Mouse (Mus musculus) megakaryocyte-erythroid progenitor cell, adult 5-6 weeks (primary cell): ENCODE results near the gene Smco4. TPM values are rescaled to one million over a fixed set of nuclear protein-coding genes. Genes with fewer than 3 reads are reported as not detected.
"Not testable (repeated sequence)": the region's sequence is repeated elsewhere in the genome, so short reads cannot be mapped to it uniquely, and the experiment has no call there.

Source experiments
- ATAC-seq: replicated peaks from 2 replicates; pipeline ENCODE4 v1.8.0; 2016; ENCODE audit warnings: mild to moderate bottlenecking, inconsistent platforms; ENCODE audit not compliant: severe bottlenecking, poor library complexity, low FRiP score, low TSS enrichment
- total RNA-seq, 2 experiments: library from RNA; stranded (forward) in 1 of 2; stranded (reverse) in 1 of 2; fragments of 200-1000, 215-1000 nt in 1 of 2; fragments of >200 nt in 1 of 2; fragmentation: Nextera tagmentation in 1 of 2; gene quantifications; 2 replicates each; pipeline ENCODE4 v1.2.3; 2014 to 2017

Gene Smco4
- total RNA-seq, 2 experiments from 2014 or later = 8.5 to 20.5 TPM

DNA sequence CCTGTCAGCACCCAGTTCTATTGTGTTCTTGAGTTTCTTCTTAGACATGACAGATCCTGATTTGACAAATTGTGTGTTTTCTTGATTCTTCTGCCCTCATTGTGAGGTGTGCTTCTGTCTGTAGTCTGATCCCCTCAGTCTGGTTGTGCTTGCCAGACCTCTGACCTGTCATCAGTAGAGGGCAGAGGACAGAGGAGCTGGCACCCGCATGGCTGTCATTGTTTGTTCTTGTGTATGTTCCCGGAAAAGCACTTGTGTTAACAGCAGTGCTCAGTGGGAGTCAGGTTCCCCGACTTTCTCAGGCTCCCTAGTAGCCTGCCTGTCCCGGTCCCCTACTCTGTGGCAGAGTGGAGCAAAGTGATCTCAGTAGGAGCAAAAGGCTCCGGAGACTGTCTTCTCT is 42.2 kb downstream of the Smco4 start:
- ATAC-seq = no peak

DNA sequence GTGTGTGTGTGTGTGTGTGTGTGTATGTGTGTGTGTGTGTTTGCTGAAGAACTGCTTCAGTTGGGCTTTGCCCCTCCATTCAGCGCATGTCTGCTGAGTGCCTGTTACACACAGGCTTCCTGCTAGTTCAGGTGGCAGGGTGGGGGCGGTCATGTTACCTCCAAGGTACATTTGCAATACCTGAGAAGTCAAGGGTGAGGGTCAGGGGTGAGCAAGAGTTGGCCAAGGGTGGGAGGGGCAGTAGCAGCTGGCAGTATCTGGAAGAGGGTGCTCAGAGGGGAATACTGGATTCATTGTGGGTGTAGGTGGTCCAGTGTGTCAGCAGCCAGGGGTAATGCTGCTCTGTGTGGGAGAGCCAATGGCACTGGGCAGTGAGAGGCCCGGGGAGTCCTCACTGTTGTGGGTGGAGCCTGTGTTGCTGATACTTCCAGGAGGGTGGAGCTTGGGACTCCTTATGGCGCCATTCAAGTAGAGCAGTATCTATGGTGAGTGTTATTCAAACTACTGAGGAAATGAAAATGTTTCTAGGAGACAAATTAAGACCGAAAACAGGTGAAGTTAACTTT is 43.7 kb downstream of the Smco4 start:
- 0 out of 2 replicates have a peak, but pooled peaks have one; percentile 31 for ATAC-seq

DNA sequence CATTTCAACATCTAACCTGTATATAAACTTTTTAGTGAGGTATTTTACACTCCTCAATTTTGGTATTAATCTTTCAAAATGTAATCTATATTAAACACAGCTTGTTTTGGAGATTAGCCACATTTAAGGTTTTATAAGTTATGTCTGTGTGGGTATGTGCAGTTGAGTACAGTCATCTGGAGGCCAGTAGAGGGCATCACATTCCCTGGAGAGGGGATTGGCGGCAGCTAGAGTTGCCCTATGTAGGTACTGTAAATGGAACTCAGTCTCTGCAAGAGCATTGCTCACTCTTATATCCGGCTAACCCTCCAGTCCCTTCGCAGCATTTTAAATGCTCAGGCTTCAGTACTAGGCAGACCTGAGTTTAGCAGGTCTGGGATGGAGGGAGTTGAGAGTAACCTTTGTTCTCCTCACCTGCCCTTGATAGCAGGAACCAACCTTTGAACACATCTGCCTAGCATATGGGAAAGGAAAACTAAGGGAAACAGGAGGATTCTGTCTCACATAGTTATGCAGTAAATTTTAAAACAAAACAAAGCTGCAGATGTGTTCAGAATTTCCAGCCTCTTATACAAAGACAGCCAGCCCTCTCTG is 44.3 kb downstream of the Smco4 start:
- no peak for ATAC-seq

DNA sequence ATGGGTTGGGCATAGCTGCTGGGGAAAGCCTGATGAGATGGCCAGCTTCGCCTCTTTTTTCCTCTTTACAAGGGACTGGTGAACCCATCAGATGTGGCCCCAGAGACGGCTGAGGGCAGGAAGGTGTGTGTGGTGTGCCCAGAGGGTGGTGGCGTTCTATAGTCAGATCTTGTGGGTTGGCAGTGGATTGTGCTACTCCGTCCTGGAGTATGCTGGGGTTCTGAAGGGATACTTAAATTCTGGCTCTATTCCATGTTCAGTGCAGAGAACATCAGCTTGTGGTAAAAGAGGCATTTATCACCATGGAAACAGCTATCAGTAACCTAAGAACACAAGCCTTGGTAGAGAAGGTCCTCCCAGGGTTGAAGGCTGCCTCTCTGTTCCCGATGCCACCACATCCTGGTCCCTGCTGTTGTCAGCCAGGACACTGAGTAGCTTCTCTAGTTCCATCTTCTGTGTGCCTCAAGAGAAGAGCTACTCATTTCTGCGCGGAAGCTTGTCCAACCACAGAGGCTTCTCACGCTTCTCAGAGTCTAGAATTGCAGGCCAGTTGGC is 45.8 kb downstream of the Smco4 start:
- ATAC-seq = peak; percentile 58

DNA sequence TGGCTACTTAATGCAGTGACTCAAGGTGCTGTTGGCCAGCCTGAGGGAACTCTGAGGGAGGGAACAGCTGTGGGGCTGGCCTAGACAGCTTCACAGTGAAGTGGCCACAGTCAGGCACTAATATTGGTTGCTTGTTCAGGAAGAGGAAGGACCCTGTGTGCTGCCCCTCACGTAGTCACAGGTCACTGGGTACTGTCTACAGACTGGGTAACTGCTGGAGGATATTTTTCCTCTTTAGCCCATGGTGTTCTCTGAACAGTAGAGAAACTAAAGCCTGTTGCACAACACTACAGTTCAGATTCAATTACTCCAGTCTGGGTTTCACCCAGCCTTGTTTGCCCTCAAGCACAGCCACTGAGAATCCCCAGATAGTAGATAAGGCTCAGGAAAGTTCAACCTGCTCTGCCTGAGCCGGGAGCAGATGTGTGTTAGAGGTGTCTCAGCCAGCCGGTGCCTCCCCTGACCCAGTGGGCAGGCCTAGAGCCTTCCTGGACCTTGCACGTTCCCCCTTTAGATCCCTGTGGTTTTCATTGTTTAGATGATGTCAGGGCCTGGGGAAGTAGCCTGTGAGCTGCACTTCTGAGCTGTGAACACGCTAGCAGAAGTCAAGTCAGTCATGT is 48.6 kb downstream of the Smco4 start:
- no peak for ATAC-seq

DNA sequence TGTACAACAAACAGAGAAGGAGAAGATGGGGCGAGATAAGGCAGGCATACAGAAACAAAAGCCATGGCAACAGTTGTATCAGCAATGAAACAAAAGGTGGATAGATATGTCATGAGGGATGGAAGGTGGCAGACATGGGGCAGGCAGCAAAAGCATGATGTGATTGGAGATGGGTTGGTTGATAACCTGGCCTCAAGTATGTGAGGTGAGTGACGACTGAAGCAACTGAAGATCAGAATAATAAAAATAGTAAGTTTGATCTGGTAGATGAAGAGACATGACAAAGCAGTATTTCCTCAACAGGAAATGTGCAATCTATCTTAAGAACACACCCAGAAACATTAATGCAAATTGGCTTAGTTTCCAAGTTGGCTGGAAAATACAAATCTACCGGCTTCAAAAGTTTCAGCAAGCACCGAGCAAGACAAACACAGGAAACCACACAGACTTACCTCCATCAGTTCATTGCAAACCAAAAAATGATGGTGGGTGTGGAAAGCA is 57.3 kb downstream of the Smco4 start:
- ATAC-seq = peak; percentile 71

DNA sequence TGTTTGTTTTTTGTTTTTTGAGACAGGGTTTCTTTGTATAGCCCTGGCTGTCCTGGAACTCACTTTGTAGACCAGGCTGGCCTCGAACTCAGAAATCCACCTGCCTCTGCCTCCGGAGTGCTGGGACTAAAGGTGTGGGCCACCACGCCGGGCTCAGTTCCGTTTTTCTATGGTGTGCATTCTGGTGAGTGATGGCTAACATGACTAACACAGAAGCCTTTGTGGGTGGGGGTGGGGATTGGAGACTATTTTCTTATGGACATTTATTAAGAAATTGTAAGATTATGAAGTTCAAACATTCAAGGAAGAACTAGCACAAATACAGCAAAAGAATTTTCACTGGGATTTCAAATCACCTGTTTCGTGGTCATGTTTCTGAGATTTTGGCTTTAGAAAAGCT is 57.8 kb downstream of the Smco4 start:
- not testable (repeated sequence) for ATAC-seq

DNA sequence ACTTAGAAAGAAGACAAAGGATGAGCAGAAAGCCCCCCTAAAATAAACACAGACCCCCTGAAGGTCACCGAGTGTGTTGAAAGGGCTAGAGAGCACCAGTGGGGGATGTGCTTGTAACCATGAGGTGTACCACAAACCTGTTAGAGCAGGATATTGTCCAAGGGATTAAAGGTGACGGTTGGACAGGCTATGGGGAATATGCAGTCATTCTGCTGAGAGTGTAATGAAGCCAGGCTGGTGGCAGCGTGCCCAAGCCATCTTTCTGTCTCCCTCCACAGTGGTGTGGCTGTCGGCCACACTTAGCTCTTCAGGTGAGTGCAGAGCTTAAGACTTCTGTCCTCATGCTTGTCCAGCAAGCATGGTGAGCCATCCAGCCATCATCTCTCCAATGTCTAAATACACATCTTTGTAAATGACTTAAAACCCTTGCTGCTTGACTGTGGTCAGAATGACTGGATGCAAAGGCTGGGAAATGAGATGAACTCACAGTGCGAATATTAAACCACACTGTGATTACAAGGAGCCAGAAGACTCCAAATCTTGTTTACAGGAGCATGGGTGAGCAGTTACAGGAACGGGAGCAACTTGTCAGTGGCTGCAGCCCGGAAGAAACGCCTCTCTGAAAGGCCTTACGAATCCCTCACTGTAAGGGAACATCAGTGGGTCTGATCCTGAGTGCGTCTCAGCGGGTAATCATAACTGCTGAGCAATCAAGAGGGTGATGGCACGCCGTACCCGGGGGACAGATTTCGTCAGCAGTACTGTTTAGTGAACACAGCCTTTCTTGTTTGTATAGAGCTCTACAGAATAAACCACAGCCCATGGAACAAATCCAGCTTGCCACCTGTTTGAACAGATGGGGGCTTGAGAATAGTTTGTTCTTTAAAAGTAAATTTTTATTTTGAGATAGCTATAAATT is 59.0 kb downstream of the Smco4 start:
- no peak for ATAC-seq

DNA sequence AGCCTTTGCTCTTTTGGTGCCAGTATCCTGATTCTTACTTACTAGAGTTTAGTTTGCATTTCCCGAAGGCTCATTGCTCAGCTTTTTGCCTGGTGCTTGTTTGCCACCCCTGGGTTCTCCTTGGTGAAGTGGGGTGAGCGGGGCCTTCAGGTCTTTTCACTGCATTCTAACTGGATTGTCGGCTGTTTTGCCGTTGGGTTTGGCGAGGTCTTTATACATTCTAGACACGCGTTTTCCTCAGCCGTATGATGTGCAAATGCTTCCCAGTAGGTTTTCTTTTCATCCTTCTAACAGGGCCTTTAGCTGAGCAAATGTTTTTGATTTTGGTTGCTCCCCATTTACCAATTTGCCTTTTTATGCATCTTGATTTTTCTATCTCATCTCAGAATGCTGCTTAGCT is 60.1 kb downstream of the Smco4 start:
- no peak for ATAC-seq

DNA sequence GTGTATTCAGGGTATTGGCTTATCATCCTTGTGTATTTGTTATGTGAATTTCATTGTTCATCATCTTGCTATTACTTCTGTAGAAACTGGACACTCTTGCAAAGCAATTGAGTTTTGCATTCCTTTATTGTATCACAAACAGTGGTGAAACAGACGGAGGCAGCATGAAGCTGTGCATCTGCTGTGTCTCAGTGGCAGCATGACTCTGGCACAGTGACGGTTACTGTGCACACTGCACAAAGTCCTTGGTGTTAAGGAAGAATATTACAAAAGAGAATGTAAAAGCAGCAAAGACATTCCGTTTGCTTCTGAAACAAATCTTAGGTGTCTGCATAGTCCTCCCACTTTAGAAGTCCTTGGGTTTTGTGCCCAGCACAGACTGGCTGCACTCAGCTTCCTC is 67.2 kb downstream of the Smco4 start:
- no peak for ATAC-seq

DNA sequence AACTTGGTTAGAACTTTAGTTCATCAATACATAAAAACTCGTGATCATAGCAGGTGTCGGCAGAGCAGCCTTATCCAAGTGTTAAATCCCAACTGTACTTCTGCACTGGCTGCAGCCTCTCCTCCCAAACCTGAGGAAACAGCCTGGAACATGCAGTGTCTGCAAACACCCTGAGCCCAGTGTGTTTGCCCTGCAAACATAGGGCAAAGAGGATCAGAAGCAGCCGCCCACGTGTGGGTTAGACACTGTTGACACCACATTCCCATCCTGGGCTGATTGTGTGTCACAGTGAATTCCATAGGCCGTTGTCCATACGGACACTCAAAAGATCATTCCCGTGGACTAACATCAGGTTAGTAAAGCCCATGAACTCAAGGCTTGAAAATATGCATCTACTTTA is 69.1 kb downstream of the Smco4 start:
- ATAC-seq = no peak

DNA sequence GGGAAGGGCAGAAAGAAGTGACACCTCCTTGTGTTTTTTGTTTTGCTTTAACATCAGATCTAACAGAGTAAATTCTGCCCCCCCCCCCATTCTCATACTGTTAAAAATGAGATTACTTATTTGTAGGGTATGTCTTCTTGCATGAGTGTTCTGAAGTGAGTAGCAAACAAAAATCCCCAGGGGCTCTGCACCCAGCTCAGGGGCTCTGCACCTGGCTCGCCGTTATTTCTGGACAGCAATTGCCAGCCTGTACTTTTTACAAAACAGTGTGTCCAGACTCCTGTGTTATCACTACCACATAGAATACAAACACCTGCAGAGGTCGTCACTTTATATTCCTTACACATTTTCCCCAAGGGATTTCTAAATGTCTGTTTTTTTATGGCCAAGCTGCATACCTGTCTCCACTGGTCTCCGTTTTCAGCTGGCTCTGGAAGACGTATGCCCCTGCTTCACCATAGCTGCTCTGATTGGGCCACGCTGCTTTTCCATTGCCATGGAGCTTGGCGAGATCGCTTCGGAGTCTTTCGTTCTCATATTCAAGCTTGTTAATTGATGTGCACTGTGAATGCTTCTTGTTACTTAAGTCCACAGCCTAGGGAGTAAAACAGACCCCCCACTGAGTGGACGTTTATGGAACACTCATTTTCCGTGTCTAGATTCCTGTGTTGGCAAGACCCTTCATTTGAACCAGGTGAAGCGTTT is 81.7 kb downstream of the Smco4 start:
- ATAC-seq = no peak

DNA sequence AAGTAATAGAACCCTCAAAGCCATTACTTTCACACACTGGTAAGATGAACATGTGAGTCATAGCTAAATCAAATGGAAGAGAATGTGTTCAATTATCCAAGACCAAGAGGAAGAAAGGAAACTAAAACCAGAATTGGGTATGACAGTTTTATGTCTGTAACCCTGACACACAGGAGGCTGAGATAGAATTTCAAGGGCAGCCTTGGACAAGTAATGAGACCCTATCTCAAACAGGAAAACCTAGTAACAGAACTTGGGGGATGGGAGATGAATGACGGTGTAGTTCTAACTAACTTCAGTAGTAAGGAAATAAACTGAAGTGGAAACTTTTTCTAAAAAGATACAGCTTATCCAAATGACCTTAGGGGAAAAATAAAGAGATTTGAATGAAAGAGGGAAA is 85.2 kb downstream of the Smco4 start:
- ATAC-seq = no peak

DNA sequence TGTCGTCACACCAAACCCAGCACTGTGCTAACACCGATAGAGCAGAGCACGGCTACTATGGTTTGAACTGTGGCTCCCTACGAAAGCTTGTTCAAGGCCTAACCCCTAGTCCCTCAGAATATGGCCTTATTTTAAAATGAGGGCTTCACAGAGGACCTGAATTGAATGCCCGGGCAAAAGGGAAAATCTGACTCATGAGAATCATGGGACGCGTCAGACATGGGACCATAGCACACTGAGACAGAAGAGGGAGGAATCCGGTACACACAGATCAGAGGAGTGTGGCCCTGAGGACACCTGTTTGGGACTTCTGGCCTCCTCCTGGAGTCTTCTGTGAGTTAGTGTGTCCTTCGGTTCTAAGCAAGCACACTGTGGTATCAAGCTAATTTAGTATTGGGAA is 85.7 kb downstream of the Smco4 start:
- no peak for ATAC-seq

DNA sequence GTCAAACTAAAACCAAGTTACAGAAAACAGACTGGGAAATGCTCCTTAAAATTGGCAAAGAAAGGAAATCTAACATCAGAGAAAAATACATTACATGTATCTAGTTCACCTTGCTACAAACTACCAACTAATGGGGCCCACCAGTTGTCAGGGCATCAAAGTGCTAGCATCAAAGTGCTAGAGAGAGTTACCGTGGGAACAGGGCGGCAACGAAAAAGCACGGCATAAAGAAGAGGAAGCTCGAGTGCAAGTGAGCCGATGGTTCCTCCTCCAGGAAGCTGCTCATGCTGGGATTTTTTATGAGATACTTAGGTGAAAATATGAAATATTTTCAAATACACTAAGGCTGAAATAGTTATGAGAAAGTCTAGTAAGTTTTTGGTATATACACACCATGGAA is 86.9 kb downstream of the Smco4 start:
- no peak for ATAC-seq

DNA sequence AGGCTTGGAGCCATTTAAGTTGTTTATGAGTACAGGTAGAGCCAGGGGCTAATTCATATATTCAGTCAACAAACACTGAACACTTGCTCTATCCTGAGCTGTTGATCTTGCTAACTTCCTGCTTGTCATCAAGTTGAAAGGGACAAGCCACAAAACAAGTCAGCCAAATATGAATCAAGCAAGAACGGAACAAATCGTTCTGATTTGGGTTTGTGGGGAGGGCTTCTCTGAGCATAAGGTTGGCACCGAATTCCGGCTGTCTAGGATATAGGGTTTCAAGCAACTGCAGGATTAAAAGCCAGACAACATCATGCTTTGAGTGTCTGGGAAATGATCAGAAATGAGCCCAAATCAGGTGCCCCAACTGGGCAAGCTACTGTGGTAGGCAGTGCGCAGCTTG is 88.8 kb downstream of the Smco4 start:
- ATAC-seq = no peak

DNA sequence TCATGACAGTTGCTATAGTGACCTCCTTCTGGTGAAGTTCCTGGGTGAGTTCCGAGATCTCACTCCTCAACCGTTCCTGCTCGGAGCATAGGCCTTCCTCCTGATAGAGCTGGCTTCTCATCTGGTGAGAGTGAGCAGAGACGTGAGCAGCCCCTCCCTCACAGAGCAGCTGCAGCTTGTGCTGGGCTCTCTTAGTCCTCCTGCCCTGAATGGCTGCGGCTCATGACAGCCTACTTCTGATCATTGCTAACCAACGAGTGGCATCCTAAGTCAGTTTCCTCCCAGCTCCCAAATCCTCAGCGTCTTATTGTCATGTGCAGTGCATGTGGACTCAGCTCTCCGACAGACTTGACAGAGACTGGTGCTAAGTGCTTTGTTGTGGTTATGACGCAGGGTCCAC is 91.0 kb downstream of the Smco4 start:
- no peak for ATAC-seq

DNA sequence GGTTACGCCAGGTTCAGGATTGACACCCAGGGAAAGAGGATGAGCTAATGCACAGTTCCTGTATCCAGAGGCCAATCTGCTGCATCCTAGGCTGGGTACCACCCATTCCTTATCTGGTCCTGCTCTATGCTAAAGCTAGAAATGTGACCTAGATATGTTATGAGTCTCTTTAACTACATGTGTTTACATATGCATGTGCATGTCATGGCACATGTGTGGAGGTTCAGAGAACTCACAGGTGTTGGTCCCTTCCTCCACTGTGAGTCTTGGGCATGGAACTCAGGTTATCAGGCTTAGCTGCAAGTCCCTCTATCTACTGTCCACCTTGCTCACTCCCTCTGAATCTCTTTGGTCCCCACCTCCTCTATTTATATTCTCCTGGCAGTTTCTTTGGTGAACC is 92.7 kb downstream of the Smco4 start:
- ATAC-seq = no peak

DNA sequence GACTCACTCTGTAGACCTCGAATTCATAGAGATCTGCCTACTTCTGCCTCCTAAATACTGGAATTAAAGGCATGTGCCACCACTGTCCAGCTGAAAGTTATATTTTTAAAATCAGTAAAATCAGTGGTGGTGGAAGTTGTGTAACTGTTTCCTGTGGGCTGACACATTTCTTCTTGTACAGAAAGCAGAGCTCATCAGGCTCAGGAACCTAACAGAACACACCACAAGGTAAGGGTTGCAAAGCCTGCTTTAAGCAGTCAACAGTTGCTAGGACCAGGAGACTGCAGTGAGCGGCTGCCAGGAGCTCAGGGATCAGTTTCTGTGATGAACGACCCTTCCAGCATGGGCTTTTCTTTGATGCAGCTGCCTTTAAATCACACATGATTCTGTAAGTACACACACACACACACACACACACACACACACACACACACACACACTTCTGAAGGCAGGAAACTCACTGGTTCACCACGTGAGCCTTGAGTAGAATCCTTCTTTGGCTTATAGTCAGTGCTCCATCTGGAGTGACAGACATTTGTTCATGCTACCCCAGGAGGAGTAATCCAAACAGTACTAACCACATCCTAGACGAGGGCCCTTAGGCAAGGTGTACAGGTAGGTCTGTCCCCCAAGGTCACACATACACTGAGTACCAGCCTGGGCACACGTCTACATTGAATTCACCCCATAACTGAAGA is 94.1 kb downstream of the Smco4 start:
- no peak for ATAC-seq
